Mouse (Mus musculus) heart, adult 8-10 months (tissue): ENCODE data around the gene Tnpo2. TPM values are rescaled to one million over a fixed set of nuclear protein-coding genes. Genes with fewer than 3 reads are reported as not detected.
A peak's percentile ranks its signal among the peaks of the same experiment; 100 is the strongest.

ENCODE experiments used
- DNase-seq: peaks from one replicate; pipeline ENCODE4 v3.0.0; 2022; ENCODE audit warnings: low spot score
- total RNA-seq, 4 experiments: library from RNA; stranded (reverse); gene quantifications; 2 replicates each; pipeline ENCODE4 v1.2.4; 2022

The Tnpo2 gene
- total RNA-seq, 4 experiments from 2014 or later: 29.6 to 32.4 (median 30.8) TPM

GRCm38 (mm10) chr8:85027516-85027855 lies 9.2 kb upstream of the Tnpo2 start:
- DNase-seq: no peak

GRCm38 (mm10) chr8:85027922-85028321 lies 8.8 kb upstream of the Tnpo2 start:
- no peak for DNase-seq

DNA sequence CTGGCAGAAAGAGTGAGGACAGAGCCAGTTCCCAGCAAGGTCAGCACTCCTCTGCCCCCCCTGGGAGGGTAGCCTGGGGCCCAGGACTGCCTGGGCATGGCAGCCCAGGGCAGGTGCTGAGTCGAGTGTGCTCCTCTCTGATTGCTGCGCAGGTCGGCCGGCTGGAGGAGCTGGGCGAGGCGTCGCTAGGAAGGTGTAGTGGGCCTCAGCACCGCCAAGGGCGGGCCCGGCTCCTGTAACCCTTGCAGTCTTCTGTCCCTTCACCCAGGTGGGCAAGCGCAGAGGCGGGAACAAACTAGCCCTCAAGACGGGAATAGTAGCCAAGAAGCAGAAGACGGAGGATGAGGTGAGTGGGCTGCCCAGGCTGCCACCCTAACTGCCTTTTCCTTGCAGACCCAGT lies 7.4 kb upstream of the Tnpo2 start:
- DNase-seq: no peak

GRCm38 (mm10) chr8:85032622-85033311 lies 3.9 kb upstream of the Tnpo2 start:
- no peak for DNase-seq

GRCm38 (mm10) chr8:85033867-85034266 lies 2.8 kb upstream of the Tnpo2 start:
- DNase-seq: no peak

GRCm38 (mm10) chr8:85034764-85035163 lies 2.0 kb upstream of the Tnpo2 start:
- no peak for DNase-seq

- DNase-seq: no peak
Measured at GRCm38 (mm10) chr8:85035165-85035727, 1.5 kb upstream of the Tnpo2 start.

- DNase-seq: no peak
Measured at GRCm38 (mm10) chr8:85035728-85036310, 896 bp upstream of the Tnpo2 start.

GRCm38 (mm10) chr8:85036381-85036717 lies 366 bp upstream of the Tnpo2 start:
- no peak for DNase-seq

DNA sequence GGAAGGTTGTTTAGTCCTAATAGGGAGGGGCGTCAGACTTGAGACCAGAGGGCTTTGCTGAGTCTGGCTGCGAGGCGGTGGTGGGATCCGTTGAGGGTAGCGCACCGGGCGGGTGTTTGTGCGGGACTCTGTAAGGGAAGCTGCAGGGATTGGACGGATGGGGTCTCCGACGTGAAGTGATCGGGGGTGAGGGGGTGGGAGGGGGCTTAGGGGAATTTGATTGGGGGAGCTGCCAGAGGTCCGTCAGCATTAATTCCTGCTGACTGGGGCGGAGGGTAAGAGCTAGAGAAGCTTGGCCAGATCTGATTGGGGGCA lies 608 bp downstream of the Tnpo2 start:
- no peak for DNase-seq

GRCm38 (mm10) chr8:85037681-85038531 lies 1.2 kb downstream of the Tnpo2 start:
- no peak for DNase-seq

DNA sequence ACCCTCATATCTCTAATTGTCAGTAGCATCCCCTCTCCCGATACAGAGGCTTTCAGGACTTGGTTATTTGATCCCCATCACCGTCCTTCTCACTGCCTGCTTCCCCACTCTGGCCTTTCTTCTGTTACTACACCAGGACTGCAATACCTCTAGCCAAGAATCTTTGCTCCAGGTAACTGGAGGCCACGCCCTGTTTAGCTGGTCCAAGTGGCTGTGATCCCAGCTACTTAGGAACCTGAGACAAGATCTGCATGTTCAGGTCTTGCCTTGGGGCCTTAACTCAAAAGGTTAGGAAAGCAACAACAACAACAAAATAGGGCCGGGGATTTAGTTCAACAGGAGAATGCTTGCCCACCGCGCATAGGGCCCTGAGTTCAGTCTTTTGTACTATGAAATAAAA lies 6.9 kb downstream of the Tnpo2 start:
- DNase-seq: no peak

DNA sequence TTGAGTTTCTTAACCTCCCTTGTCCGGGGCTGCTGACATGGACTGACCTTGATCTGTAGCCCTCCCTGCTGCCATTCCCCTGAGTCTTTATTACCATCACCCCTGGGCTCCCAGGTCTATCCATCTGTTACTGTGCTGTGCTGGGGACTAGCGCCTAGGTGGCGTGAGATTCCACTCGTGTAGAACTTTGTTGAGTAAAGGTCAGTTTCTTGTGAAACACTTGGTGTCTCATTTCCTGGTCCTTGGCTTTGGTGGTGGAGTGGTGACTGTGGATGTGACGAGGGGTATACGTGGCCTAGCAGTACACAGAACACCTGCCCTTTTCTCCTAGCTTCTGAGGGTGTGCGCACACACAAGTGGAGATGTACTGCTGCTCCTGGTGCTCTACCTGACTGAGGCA lies 20.7 kb downstream of the Tnpo2 start:
- DNase-seq: no peak

DNA sequence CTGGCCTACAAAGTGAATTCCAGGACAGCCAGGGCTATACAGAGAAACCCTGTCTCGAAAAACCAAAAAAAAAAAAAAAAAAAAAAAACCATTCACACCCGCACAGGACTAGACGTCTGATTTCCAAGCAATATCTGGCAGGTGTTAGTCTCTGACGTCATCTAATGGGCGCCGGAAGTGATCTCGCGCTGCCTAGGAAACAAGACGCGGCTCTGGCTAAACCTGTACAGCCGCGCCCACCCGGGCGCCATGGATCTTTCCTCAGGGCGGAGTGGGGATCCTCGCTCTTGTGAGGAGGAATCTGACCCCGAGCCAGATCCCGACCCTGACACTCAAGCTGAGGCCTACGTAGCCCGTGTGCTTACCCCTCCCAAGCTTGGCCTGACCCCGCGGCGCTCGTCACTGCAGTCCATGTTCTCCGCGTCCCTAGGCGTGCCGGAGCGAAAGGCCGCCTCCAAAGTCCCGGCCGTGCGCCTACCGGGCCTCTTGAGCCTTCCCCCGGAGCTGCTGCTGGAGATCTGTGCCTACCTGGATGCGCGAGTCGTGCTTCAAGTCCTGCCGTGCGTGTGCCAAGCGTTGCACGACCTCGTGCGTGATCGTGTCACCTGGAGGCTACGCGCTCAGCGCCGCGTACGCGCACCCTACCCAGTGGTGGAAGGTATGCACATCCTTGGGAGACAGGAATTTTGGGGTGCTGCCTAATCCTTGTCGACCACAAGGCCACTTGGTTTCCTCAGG lies 23.3 kb downstream of the Tnpo2 start, which contains the start of gene Fbxw9:
TSS of gene Fbxw9 (plus strand) at position 177 of the 738 bp plus-strand sequence.
- peak; percentile 91 for DNase-seq

GRCm38 (mm10) chr8:85062603-85063002 lies 25.9 kb downstream of the Tnpo2 start:
- DNase-seq: no peak

DNA sequence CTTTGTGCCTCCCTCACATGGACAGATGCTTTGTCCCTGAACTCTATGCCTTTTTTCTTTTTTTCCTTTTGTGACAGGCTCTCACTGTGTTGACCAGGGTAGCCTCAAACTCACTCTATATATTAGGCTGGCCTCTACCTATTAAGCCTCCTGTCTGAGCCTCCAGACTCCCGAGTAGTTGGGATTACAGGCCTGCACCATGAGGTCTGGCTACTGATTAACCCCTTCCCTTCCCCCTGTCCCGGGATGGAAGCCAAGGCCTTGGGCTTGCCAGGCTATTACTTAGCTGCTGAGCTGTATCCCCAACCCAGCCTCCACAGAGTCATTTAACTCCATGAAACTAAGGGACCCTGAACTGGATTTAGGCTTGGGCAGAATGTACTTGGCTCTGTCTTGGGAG lies 28.5 kb downstream of the Tnpo2 start:
- DNase-seq: no peak

DNA sequence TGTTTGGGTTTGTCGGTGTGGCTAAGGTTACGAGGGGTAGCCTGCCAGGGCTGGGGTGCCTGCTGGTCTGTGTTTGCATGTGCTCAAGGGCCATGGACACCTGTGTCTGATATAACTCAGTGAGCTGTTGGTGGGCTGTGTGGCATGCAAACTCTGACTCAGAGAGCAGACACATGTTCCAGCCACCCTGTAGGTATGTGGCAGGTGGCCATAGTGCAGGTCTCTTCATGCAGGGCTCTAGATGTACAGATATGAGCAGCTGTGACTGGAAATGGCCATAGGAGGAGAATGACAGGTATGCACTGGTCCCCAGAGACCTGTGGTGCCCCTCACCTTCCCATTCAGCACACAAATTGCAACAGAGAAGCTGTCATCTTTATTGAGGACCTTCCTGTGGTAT lies 30.4 kb downstream of the Tnpo2 start:
- no peak for DNase-seq

DNA sequence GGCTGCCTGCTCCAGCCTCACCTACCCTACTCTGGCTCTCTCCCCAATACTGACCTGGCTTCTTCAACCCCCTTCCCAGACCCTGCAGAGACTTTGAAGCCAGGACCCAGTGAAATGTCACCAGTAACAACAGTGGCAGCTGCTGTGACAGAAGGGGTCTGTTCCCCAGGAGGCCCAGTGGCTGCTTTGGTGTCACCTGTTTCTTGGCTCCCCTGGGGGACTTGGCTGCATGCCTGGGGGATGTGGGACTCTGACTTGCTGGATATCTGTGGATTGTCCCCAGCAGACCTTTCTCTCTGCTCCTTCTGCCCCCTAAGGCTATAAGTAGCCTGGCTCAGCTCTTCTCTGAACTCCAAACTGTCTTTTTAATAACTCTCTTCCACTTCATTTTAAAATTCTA lies 31.3 kb downstream of the Tnpo2 start, which contains the start of gene Gm5741:
TSS of gene Gm5741 (minus strand) at position 1 of the 400 bp plus-strand sequence.
- no peak for DNase-seq

GRCm38 (mm10) chr8:85071041-85071440 lies 34.3 kb downstream of the Tnpo2 start:
- DNase-seq: no peak

DNA sequence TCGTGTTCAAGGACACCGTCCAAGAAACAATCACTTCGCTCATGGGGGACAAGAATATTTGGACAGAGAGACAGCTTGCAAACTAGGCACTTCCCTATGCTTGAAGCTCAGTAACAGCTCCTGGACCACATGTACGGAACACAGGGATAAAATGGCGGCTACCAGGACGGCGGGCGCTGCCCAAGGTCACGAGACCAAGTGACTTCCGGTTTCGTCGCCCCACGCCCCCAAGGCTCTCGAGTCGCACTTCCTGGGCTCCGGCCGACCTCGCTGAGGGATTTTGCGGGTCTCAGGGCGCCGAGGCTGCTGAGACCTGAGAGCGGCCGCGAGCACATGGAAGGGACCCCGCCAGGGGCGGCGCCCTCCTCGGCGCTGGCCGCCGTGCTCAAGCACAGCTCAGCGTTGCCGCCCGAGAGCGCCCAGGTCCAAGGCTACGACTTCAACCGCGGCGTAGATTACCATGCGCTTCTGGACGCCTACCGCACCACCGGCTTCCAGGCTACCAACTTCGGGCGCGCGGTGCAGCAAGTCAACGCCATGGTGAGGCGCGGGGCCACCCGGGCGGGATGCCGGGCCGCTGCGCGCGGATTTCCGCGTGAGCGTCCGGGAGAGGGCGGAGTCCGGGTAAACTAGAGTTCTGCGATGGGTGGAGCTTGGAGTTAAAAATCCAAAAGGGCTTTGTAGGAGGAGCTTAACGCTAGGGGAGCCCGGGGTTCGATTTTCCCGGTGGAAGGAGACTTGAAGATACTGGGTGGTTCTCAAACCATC lies 35.0 kb downstream of the Tnpo2 start, which contains the start of gene Dhps:
TSS of gene Dhps (plus strand) at position 244 of the 768 bp plus-strand sequence.
- peak; percentile 92 for DNase-seq

DNA sequence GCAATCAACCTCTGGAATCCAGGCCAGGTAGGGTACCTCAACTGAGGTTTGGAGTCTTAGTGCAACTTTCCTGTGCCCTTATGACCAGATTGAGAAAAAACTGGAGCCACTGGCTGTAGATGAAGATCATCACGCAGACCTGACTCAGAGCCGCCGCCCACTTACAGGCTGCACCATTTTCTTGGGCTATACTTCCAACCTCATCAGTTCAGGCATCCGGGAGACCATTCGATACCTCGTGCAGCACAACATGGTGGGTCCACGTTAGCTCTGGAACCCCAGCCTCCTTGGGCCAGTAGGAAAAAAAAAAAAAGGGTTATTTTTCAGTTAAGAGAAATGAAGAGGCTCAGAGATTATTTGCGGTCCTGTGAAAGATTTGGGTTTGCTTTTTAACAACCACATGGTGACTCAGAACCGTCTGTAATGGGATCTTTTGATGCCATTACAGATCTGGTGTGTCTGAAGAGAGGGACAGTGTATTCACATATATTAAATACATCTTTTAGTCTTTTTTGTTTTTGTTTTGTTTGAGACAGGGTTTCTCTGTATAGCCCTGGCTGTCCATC lies 35.7 kb downstream of the Tnpo2 start:
- no peak for DNase-seq
